Mouse (Mus musculus) adrenal gland (tissue): ENCODE measurements at regions not wholly inside any gene's neighbourhood (a gene's known extent, or its start where the extent isn't known, plus 50 kb on each side); places are given as distances from the start of the nearest gene placed in this dataset.

Source experiments
- intact Hi-C: fragments of 180-260 bp; cut with DNase I; formaldehyde crosslinking; loops from one replicate; pipeline ENCODE4 v1.15.1; 2025

DNA sequence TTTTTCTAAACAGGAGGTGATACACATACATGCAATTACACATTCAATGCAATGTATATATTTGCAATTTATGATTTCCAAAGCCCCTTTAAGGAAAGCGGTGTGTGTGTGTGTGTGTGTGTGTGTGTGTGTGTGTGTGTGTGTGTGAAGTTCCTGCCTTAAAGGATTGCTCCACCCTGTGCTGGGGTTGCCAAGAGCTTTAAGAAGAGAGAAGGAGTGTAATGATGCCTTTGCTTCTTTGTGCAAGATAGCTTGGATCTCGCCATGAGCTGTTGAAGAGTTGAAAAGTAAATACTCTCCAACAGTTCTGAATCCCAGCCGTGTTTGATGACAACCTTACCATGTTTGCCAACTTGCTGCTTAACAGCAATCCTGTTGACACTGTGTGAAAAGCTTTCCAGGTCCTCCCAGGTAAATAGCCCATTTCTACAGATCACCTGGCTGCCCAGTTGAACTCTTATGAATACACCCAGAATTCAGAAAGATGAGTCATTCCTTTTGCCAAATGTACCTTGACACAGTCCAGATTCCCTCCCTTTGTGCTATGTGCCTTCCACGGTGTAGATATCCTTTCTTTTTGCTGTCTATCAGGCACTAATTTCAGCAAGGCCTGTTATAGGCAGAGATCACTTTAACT lies 216.3 kb downstream of the Ikzf2 start:
- intact Hi-C loops = no loop called here

DNA sequence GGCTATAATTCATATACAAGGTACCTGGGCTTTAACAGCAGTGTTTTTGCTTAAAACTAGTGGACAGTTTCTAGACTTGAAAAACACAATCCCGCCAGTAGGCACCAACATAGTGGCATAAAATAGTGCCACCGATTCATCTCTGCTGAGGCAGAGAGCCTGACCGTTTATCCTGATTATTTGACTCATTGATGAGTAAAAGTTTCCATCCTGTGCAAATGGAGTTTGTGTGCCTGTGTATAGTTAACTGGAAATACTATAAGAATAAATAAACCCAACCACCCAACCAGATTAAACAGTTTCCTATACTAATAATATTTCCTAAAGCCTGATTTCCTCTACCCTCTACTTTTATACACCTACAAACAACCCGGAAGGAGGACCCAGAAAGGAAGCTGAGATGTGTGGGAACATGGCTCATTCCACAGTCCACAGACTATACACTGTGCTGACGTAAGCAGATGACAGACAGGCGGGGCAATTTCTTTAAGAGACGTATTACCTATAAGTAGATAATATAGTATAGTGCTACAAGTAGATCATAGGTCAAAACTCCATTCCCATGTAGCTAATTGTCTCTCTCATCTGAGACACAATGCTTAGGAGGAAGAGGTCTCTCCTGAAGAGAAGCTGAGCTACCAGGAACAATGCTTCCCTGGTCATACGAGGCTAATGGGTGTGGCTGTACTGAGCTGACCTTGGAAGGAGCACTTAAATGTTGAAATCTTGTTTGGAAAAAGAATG lies 217.7 kb downstream of the Ikzf2 start:
- intact Hi-C loops = no loop called here

DNA sequence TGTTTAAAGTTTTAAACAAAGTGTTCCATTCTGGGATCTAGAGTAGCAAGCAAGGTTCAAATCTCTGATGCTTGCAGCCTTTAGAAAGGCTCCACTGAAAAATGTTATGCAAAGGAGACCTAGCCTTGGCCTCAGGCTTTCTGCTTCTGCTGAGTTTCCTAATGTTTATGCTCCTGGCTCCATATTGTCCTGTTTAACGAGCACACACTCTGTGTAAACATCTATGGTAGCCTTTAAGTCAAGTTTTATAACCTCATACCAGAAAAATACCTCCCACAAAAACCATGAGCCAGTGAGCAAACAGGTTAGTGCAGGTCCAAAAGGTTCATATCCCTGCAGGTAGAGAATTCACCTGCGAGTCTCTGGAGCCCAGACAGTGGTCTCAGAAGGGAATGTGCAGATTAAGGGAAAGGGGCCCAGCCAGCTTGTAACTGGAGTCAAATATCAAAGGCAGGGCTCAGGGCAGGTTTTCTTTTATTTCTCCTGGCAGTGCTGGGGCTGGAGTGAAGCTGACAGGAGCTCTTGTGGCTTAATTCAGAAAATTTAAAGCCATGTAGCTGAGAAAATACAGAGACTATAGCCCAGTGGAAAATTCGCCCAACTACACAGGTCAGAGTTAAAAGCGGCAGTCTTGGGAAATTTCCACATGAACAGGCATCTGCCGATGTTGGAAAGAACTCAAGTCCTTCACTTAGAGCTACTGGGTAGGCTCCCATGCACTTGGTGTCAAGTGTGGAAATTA lies 220.3 kb downstream of the Ikzf2 start:
- intact Hi-C loops = no loop called here

GRCm38 (mm10) chr1:69461191-69461590 lies 225.9 kb downstream of the Ikzf2 start:
- intact Hi-C loops = no loop called here

DNA sequence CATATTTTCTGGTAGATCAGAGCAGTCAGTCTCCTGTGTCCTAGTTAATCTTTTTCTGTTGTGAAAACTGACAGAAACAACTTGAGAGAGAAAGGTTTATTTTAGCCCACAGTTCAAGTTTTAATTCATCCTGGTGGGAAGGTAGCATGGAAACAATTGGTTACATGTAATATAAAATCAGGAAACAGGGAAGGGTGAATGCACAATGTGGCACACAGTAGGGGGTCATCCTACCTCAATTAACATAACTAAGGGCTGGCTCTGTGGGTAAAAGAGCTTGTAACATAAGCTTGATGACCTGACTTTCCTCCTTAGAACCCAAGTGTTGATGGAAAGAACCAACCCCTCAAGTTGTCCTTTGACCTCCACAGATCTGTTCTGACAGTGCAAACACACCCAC lies 227.1 kb downstream of the Ikzf2 start:
- intact Hi-C loops = no loop called here

DNA sequence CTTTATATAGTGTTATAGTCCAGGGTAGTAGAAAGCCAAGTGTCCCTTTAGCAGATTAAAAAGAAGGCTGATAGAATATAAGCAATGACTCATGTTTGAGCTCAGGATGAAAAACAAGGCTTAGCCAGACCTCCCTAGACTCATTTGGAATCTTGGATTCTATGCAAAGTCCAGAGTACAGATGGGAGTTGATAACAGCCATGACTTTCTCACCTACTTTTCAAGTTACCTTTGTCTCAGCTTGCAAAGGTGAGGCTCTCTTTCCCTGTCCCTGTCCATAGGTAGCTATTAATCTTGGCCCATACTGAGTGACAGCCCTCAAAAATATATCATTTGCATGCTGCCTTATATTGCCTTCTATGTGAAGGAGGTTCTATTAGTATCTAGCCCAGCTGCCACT lies 229.6 kb downstream of the Ikzf2 start:
- intact Hi-C loops = no loop called here

- intact Hi-C loops = no loop called here
Measured at GRCm38 (mm10) chr1:69453991-69454390, 233.1 kb downstream of the Ikzf2 start.

DNA sequence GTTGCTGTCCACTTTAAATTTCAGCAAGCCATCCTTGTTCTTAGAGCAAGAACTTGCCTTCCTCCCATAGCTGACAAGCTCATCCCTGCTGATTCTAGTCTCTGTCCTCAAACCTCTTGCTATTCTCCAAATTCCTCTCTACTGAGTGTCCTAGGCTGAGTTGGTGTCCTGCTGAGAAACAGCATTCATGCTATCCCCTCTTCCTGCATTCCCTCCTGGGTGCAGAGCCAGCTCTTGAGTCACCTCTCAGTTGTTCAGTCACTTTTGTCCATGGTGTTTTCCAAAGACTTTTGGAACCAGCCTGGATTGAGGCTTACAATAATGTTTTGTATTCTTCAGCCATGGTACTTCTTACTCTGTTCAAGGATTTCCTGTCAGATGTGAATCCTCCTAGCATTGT lies 234.1 kb downstream of the Ikzf2 start:
- intact Hi-C loops = no loop called here

DNA sequence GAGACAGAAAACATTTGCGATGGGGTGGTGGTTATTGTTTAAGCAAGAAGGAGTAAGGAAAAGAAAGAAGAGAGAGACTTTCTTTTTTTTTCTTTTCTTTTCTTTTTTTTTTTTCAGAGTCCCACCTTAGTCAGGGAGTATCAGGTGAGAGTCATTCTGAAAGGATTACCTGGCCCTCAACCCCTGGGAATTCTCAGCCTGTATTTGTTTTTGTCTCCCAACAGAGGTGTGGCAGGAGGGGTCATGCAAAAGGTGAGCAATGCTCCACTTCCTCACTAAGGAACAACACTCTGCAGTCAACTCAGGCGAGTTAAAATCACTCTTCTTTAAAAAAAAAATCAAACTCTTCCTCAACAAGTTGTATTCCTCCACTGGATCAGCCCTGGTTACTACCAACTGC lies 236.6 kb downstream of the Ikzf2 start:
- intact Hi-C loops = no loop called here

GRCm38 (mm10) chr1:69447276-69447675 lies 239.8 kb downstream of the Ikzf2 start:
- intact Hi-C loops = no loop called here

- intact Hi-C loops = no loop called here
Measured at GRCm38 (mm10) chr1:69444722-69445121, 242.3 kb downstream of the Ikzf2 start.

DNA sequence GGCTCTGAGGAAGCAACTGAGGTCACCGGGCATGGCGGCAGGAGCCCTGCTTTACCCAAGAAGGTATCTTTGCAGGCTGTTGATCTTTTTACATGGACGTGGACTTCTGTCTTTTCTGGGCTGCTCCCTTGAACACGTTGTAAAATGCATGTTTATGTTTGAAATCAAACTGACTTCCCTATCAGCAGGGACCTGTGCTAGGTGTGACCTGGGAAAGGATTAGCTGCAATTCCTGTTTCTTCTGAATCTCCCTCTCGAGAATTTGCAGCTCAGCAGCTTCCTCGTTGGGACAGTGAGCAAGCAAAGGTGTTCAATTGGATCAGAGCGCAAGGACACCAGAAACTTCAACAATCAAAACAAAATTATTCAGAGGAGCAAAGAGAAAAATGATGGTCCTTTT lies 243.6 kb downstream of the Ikzf2 start:
- intact Hi-C loops = no loop called here

DNA sequence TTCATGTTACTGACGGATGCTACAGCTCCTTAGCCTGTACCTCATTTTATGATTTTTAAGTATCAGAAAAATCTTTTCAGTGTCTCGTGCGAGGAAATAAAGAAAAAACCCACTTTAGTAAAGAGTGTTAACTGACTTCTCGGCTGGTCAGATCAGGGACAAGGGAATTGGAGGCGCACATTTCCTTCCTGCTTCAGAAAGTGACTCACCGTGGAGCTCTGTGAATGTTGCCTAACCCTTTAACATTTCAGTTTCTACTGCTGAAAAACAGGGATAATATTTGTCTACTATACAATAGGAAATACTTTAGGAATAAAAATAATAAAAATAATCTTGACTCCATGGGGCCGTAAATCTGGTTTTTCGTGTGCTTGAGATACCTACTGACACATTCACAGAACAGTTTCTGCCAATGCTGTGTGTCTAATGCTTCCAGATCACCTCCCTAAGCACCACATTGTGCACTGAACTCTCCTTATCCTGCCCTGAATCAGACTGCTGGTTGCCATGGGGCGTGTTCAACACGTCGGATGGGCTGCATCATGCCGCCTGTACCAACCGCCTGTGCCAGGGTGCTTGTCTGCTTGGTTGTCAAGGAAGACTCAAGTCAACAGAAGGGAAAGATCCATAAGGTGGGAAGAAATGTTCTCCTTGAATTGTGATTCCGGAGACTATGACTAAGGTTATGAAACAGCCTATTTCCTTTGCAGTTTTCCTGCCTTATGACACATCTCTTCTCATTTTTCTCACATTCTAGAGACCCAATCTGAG lies 246.3 kb downstream of the Ikzf2 start:
- intact Hi-C loops = no loop called here

GRCm38 (mm10) chr1:69437042-69437441 lies 250.0 kb downstream of the Ikzf2 start:
- intact Hi-C loops = no loop called here

DNA sequence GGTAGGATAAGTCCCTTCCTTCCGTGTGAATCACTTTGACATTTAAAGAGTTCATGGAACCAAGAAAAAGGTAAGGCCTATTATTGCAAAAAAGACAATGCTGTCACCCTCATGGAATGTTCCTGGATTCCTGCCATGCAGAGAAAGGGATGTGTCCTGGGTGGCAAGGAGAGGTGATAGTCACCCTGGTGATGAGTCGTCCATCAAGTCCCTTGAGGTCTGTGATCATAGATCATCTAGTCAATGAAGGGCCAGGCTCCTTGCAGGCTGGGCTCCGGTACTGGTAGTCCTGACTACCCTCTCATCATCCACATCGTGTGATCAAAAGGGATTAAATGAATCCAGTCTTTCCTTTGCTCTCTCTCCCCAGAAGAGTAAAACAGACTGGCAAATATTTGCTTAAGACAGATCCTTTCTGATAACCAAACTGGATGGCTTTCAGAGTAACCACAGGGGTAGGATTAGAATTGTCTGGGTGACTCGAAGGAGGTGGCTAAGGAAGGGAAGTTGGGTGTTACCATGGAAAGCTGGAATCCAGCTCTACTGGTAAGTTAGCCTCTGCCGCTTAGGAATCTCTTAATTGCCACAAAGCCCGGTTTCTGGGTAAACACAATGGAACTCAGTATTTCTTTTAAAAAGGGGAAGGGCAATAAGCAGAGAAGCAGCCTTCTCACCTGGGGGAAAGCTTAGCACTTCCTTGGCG lies 253.2 kb downstream of the Ikzf2 start:
- intact Hi-C loops = no loop called here

- intact Hi-C loops = no loop called here
Measured at GRCm38 (mm10) chr1:69430683-69431407, 256.2 kb downstream of the Ikzf2 start.

DNA sequence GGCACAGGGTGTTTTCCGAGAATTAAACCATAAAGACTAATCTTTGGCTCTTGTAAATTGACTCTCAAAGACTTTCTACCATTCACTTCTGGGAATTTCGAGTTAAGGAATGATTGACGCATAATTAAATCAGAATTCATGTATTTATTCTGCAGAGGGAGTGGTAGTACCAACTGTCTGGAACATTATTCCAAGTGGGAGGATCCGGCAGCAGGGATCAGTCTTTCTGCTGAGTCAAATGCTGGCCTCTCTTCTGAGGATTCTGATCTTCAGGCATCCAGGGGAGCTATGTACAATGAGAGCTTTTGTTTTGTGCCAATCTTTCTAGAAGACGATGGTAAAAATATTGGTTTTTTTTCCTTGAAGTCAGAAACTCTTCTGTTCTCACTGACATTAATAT lies 257.4 kb downstream of the Ikzf2 start:
- intact Hi-C loops = no loop called here

DNA sequence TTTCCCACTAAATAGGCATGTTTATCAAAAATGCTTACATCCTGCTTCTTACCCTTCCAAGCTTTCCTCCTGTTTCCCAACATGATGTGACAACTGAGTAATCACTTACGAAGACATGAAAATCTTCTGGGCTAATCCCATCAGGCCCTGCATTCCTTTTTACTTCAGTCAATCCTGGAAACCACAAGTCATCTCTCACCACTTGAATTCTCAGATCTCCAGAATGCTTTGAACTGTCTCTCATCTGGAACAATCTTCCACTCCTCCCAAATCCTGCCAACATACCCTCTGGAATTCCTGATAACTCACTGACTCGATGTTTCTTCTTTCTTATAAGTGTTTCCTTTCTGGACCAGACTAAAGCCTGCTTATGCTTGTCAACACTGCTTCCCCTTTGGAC lies 289.4 kb downstream of the Ikzf2 start:
- intact Hi-C loops = no loop called here

- intact Hi-C loops = no loop called here
Measured at GRCm38 (mm10) chr1:69382374-69382773, 274.5 kb upstream of the Erbb4 start.

DNA sequence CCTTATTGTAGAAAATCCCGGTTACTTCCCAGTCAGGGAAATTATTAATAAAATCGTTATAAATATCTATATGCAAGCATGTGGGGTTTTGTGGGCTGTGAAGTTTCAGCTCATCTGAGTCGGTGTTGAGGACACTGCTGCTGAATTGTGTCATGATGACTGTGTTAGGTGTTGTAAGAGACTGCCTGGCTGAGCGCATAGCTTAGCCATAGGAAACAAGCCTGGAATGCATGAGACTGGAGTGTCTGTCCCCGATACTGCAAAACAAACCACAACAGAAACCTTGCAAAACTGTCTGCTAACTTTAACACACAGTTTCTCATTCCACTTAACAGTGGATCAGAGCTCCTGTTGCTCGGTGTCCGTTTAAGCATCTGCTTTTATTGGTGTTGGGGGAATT lies 271.9 kb upstream of the Erbb4 start:
- intact Hi-C loops = no loop called here
